Mouse (Mus musculus) right cerebral cortex, postnatal 25 days (tissue): ENCODE results near the gene Nrf1.

Source experiments
- DNase-seq: peaks from one replicate; pipeline ENCODE4 v3.0.0; 2022

Nrf1 gene

DNA sequence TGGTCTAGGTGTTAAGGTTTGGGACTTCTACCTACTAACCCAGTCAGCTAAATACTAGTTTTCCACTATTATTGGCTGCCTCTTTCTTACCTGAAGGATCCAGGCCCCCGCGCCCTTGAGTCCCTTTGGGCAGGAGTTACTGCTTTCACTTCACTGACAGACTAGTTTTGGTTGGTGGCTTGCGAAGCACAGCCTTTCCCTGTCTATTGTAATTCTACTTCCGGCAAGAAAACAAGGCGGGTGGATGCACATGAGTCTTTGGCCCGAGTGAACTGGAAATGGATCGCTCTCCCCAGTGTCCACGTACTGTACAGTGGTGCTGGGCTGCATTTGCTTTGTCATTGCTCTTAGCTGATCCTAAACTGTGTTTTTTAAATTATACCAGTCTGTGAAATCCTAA is 102.7 kb downstream of the Nrf1 start:
- DNase-seq = no peak

DNA sequence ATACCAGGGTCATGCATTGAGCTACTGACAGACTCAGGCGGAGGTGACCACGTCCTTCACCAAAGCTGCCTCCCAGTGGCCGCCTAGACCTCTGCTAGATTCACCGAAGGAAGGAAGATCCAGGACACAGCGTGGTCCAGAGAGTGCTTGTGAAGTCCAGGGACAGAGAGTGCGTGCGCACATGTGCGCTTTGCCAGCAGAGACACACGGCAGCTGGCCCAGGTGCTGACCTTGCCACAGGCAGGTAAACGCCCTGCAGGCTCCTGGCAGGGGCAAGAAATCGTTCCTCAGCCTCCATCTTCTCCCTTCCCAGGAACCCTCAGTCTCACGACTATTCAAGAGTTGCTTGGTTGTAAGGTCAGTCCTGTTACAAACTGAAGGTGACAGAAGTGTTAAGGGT is 104.4 kb downstream of the Nrf1 start:
- DNase-seq = no peak

DNA sequence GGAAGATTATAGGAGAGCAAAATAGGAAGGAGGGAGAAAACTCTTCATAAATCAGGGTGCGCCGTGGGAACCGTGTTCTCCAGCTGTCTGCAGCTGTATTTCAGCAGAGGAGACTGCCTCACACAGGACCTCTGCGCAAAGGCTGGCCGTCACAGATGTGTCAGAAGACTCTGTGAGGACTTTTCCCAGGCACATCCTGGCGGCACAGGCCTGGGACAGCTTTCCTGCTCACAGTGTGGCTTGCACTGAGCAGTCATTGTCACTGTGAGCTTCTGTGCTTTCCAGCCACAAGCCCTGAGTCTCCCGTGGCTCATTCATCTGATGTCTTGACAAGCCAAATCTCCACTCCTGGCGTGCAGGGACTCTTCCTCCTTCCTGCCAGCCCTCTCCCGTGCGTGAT is 104.9 kb downstream of the Nrf1 start:
- no peak for DNase-seq

DNA sequence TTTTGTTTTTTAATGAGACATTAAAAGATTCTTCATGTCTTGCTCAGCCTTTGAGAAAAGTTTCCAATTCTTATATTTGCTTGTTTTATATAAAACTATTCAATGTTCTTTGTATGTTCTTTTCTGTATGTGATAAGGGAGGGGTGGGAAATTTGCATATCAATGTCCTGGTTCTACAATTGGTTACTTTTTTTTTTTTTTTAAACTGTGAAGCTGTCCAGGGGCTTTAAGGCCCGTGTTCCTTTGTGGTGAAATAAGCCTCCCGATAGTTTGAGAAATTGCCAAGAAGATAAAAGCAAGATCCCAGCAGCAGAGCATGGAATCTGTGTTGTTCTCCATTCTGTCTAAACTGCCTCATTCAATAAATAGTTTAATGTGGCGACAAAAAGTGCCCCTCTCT is 105.3 kb downstream of the Nrf1 start:
- no peak for DNase-seq

DNA sequence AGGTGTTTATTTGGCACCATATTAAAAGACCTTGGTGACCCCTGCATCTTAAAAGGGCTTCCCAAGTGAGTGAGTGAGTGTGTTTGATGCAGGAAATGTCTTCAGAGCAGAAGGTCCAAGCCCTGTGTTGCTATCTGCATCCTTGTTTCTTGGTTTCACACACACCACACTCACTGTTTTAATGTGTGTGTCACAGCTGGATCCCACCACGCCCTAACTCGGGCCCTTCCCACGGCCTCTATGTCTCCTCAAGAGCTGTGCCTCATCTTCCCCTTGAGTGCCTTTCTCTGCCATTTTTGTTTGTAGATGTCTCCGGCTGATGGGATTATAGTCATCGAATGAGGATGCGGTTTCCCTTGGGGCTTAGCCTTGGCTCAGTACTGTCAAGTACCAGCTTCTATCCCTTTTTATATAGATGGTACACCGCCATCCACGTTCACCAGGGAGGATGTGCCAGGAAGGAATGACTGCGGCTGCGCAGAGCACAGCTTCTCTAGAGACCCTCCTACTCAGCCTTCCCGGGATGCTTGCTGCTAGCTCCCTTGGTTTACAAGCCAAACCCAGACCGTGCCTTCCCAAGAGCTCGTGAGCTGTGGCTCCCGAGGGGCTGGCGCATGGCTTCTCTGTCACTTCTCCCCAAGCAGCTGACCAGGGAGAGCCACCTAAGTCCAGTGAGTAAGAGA is 106.1 kb downstream of the Nrf1 start:
- DNase-seq = no peak

GRCm38 (mm10) chr6:30159516-30160045 is 111.8 kb downstream of the Nrf1 start:
- no peak for DNase-seq

GRCm38 (mm10) chr6:30160408-30160807 is 112.6 kb downstream of the Nrf1 start:
- no peak for DNase-seq

- DNase-seq = no peak
Observed at GRCm38 (mm10) chr6:30161618-30162017, 113.8 kb downstream of the Nrf1 start.

DNA sequence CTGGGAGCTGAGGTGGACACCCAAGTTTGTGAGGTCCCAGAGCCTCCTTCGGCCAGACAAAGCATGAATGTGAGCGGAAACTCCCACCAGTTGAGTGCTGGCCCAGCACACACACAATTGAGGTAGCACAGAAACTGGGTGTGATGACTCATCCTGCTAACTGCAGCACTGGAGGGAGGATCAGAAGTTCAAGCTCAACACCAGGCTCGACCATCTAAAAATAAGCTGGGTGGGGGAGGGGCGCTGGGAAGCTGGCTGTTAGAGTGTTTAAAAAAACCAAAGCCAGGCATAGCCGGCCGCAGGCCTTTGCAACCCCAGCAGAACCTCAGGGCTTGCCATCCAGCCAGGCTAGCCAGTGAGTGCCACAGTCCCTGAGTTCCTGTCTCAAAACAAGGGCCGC is 114.3 kb downstream of the Nrf1 start:
- no peak for DNase-seq

- DNase-seq = no peak
Observed at GRCm38 (mm10) chr6:30166349-30166748, 118.6 kb downstream of the Nrf1 start.

- no peak for DNase-seq
Observed at GRCm38 (mm10) chr6:30167192-30167591, 119.4 kb downstream of the Nrf1 start.

DNA sequence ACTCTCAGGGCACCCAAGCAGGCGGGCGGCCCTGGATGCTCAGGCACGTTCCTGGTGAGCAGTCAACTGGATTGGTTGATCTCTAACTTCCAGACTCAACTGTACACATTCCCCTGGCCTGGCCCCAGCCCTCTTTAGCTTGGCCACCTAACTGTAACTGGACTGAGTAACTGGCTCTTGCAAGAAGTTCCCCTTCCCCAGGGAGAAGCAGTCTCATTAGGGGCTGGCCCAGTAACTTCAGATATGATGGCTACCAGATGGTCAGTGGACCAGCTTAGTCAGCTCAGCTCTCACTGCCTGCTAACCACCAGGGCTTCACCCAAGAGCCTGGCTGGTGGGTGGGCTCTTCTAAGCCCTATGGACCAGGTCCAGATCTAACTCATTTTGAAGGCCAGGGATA is 120.5 kb downstream of the Nrf1 start:
- no peak for DNase-seq

DNA sequence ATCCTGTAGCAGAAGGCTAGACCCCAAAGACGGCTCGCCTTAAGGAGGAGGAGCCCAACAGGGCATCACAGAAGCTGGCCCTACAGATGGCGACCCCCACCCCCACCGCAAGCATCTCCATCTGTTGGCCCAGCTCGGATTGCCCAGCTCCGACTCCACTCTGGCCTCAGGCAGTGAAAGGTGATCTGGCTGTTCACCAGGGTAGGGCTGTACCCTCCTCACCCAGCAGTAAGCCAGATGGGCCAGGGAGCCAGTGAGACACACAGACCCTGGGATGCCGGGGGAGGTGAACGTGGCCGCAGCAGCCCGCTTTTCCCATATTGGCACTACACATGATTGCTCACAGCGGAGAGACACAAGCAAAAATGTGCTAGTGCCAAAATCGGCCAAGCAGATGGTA is 121.4 kb downstream of the Nrf1 start:
- no peak for DNase-seq

GRCm38 (mm10) chr6:30171226-30171625 is 123.4 kb downstream of the Nrf1 start:
- DNase-seq = no peak

DNA sequence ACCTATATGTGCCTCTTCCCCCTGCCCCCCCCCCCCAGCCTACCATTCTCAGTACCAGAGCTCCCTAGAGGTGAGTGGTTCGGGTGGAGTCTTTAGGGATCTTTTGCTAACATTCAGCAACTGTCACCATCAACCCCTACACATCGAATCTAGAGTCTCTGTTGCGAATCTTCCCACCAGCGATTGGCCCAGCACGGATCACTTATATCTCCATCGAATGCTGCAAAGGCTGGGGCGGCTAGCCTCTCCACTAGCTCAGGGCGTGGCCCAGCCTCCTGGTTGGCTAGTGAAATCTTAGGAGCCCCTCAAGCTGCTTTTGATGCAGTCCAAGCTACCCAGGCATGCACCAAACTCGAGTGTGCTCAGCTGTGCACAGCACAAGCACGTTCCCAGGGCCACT is 124.2 kb downstream of the Nrf1 start:
- DNase-seq = no peak

DNA sequence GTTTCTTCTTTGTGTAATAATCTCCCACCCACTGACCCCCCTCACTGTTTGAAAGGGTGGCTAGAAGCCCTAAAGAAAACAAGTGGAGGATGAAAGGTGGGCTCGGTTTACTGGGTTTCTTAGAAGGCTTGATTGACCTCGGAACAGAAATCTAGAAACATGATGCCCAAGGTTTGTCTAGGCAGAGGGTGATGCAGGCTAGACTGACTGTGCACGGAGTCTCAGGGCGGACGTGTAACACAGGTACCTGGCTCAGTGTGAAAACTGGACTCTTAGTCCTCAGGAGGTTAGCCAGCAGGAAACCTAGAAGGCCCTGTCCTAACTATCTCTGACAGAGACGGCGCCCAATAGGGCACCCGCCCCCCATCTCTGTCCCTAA is 124.6 kb downstream of the Nrf1 start:
- no peak for DNase-seq

DNA sequence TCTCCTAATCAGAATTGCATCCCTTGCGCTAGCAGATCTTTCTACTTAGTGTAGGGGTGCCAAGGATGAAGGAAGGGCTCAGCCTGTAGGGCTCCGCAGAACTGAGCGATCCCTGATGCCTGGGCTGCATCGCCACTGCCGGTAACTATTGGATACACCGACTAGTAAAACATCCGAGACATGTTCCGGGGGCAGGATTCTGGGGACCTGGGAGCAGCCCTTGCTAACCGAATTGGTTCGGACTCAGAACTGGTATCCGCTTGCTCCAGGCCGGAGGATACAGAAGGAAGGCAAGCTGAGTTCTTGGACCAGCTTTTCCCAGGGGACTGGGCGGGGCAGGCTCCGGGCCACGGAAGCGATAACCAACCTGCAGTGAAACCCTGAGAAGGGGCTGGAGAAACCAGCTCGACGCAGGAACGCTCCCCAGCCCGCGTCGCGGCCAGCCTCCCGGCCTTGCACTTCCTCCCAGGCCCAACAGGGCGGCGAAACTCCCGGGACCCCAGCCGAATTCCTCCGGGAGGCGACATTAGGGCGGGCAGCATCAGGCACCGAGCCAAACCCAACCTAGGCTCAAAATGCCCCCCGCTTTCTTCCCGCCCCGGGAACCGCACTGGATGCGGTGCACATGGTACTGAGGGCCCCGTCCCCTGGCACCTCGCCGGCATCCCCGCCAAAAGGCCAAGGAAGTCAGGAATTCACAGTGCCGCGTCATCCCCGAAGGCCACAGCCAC is 125.2 kb downstream of the Nrf1 start:
- no peak for DNase-seq

DNA sequence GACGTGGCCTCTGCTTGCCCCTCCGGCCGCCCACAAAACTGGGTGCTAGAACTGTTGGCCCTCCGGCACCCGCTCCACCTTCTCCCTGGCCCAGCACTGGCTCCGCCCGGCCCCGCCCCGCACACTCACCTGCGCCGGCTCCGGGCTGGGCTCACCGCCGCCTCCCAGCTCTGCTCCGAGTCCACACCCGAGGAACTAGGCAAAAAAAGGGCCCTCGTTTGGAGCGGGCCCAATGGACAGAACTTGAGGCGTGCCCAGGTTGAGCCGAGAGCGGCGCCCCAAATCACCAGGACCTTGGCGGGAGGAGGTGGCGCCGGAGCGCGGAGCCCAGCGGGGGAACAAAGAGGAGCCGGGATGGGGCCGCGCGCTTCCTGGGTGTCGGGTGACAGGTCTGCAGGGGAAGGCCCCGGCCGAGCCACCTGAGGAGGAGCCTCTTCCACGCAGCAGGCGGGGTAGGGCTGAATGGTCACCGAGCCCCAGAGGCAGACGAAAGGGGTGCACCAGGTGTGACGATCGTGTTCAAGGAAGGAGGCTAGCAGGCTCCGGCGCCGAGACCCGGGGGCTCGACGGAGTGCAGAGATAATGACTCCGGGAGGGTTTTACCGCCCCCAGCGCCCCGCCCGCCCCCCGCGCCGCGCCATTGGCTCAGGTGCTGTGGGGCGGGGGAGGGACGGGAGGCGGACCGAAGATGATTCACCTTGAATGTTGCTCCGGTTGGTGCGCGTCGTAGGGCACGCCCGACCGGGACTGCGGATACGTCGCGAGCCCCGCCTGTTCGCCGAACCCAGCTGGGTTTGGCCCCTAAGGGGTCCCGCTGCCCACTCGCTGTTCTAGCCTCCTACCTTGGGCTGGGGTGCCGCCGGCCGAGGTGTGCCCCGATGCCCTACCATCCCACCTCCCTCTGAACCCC is 126.0 kb downstream of the Nrf1 start:
- DNase-seq = no peak

- DNase-seq = no peak
Observed at GRCm38 (mm10) chr6:30174461-30175224, 126.9 kb downstream of the Nrf1 start.

DNA sequence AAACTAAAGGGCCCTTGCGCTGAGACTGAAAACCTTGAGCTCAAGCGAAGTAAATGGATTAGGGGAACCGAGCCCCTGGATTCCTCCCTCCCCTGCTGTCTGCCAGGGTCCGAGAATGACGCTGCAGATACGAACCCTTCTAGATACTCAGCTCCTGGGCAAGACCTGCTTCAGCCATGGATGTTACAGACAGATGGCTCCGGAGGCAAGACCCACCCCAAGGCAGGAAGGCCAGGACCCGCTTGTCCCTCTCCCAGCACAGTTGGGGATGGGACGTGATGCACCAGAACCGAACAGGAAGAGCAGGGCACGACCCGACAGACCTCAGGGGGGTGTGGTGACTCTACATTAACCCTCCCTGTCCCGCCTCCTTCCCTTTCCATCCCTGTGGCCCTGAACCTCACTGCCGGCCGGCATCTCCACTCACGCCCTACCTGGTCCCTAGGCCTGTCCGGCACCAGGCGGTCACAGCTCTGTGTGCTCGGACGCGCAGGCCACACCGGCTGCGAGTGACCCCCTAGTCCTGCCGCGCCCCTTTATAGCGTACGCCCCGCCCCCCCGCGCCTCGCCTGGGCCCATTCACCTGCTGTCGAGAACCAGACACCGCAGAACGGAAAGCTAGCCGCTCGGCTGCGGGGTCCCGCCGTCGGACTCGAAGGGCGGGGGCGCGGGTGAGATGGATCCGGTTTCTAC is 127.6 kb downstream of the Nrf1 start:
- no peak for DNase-seq

DNA sequence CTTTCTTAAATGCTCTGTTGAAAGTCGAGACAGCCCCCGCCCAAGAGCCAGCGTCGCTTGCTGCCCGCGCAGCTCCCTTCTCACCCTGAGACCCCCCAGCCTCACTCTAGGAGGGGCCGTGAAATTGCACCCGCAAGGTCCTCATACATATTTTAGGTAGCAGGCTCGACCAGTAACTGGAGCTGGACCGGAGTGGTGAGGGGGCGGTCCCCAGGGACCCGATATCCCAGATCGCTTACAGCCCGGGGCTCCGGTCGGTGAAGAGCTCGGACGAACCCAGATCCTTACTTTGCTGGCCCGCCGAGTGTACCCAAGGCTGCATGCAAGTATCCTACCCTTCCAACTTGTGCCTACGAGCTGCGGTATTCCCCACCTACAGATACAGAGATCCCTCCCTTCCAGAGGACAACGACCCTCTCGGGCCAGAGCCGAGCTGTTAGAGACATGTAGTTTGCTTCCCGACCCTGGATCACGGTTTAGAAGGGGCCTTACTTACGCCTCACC is 128.2 kb downstream of the Nrf1 start:
- no peak for DNase-seq

DNA sequence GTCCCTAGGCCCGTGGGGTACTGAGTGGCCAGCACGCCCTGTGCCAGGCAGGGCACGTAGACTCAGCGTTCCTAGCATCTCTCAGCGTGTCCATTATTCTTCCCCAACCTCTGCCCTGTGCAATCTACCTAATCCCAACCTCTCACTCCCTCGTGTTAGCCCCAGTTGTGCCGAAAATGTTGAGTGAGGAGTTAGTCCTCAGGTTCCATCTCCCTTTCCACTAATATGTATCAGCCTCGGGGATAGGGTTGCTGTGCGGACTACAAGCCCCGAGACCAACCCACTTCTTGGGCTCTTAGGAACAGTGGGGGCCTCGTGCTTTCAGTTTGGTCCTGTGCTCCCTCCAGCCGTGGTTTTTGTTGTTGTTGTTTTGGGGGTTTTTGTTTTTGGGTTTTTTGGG is 128.7 kb downstream of the Nrf1 start:
- DNase-seq = no peak
